Mouse (Mus musculus): ENCODE results near the gene Icos. TPM values are rescaled to one million over a fixed set of nuclear protein-coding genes. Genes with fewer than 3 reads are reported as not detected.

The Icos gene
- total RNA-seq, 2 experiments from 2014 or later = 0.32 to 0.47 TPM

DNA sequence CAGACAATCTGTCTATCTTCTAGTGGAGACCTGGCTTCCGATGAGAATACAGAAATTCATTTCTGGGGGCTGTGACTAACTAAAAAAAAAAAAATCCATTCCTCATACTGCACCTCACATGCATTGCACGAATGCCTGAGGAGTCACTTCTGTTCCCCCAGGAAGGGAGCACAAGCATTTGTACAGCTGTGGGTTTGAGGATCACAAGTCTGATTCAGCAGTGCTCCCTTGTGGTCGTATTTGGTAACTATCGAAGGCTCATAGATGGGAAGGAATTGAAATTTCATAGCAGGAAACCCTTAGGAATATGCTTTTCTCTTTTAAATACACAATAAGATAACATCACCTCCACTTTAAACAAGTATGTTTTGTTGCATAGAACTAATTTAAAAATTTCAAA, 16.6 kb upstream of the Icos start:
- DNase-seq (ENCODE audit: low spot score in 2 of 2) = peak; percentile 65 to 75

DNA sequence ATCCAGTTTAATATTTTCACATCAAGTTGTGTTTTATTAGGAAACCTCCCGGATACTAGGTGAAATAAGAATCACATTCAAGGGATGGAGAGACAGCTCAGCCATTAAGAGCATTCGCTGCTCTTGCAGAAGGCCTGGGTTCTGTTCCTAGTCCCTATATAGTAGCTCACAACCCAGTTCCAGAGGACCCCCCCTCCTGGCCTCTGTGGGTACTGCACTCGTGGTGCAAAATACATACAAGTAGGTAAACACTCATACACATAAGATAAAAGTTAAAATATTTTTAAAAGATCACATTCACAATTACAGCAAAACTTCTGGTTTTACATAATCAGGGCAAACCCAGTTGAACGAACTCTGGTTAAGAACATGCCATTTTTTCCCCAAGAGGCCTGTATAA, 15.6 kb upstream of the Icos start:
- no peak for DNase-seq (ENCODE audit: low spot score in 2 of 2)

GRCm38 (mm10) chr1:60967521-60967920, 10.2 kb upstream of the Icos start:
- DNase-seq (ENCODE audit: low spot score in 2 of 2) = no peak

DNA sequence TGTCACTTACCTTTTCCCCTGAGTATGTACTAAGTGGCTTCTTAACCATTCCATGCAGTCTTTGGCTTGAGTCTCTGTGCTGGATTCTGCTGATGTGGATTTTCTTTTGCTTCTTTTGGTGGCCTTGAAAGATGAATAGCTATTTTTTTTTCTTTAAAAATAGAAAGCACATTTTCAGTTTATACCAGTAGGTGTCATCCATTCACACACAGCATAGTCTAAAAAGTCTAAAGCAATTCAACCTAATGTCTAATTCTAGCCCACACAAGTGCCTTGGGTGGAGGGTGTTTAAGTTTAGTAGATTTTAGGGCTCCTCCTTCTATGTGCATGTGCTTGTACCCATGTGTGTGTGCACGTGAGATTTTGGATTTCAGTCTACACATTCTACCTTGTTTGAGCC, 6.9 kb upstream of the Icos start:
- DNase-seq (ENCODE audit: low spot score in 2 of 2) = no peak

DNA sequence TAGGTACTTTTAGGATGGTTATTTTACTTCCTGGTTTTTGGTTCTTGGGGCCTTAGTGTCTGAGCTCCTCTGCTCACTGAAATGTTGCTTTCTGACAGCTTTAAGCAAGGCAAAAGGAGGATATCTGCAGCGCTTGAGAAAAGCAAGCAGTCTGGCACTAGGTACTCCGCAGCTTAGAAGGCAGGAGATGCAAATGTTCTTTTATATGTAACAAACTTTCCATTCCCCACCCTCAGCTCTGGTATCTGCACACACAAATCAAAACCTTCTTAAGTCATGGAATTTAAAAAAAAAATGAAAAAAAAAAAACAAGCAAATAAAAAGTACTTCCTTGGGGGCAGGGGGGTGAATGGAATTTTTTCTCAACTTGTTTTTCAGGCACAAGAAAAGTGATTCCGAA, 3.5 kb upstream of the Icos start:
- DNase-seq (ENCODE audit: low spot score in 2 of 2) = no peak

DNA sequence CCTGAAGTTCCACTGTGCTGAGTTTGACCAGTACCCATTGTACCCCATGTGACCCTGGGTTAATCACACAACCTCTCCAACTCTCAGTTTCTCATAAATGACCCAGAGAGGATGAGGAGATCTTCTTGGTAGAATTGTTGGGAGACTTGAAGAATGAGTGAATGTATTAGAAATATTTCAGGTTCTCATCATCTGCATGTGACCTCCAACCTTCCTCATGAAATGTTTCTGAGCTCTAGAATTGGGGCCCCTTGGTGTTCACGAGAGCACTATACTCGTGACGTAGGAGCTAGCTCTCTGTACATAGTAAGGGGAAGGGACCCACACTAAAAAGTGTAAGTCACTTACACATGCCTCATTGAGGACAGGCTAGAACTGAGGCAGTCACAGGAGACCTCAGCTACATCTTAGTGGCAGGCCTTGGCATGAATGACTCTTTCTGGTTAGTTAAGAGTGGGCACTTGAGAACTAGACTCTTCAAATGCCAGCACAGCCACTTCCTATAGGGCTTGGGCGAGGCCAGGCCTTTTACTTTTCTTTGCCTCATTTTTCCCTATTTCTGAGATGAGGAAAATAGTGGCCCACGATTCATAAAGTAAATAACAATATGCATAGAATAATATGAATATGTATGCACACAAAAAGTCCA, 2.0 kb upstream of the Icos start:
- DNase-seq (ENCODE audit: low spot score in 2 of 2) = no peak

- DNase-seq (ENCODE audit: low spot score in 2 of 2) = no peak
These were observed 1.6 kb downstream of the Icos start for GRCm38 (mm10) chr1:60979126-60979842.

- DNase-seq (ENCODE audit: low spot score in 2 of 2) = no peak
These were observed 2.1 kb downstream of the Icos start for GRCm38 (mm10) chr1:60979843-60980235.

DNA sequence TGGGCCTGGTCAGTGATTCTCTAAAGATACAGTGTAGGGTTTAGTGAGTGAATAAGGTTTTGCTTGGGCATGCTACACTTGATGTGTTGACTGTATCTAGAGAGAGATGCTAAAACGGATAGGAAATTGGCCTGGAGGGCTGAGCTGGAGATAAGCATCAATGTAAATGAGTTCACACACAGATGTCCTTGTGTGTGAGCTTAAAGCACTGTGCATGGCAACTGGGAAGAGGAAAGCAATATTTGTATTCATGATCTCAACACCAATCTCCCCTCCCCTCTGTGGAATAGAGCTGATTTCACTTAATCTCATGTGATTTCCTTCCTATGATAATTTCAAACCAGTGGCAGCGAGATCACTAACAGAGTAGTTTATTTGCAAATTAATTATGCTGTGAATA, 7.3 kb downstream of the Icos start:
- no peak for DNase-seq (ENCODE audit: low spot score in 2 of 2)

- no peak for DNase-seq (ENCODE audit: low spot score in 2 of 2)
These were observed 8.4 kb downstream of the Icos start for GRCm38 (mm10) chr1:60986141-60986540.

GRCm38 (mm10) chr1:60989086-60989485, 11.4 kb downstream of the Icos start:
- no peak for DNase-seq (ENCODE audit: low spot score in 2 of 2)

DNA sequence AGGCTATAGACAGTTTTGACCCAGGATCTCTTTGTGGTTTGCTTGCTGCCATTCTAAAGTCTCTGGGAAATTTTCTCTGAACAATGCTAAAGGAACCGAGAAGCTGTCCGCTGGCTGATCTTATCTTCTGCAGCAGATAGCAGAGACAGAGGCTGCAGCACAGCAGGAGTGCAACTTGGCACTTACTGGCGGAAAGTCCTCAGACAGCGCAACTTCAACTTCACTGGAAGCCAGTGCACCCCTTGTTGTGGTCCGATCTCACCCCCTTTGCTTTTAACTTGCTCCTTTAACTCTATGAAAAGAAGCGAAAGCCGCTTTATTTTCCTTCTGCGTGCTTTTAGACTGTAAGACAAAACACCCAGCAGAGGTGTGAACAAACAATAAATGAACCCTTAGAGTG, 12.6 kb downstream of the Icos start:
- no peak for DNase-seq (ENCODE audit: low spot score in 2 of 2)

DNA sequence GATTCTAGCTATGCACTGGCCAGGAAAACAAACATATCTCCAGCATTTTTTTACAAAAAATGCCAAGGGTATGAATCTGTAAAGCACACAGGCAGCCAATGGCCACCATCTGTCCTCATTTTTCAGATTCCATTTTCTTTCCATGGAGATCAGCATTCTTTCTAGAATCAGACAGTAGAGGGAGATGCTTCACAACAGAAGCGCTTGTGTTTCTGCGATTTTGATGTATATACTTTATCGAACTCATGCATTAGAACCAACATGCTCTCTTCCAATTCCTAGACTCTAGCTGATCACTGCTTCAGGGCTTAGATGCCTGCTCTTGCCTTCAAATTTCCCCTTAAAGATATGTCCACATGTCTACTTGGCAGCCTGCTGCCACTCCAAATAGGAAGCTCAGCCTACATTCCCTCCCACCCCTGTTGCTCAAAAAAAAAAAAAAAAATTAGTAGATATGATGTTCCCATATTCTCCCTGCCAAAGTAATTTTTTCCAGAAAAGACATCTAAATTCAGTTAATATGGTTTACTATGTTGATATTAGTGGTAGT, 20.4 kb downstream of the Icos start:
- no peak for DNase-seq (ENCODE audit: low spot score in 2 of 2)

- DNase-seq (ENCODE audit: low spot score in 2 of 2) = no peak
These were observed 21.0 kb downstream of the Icos start for GRCm38 (mm10) chr1:60998689-60999088.

DNA sequence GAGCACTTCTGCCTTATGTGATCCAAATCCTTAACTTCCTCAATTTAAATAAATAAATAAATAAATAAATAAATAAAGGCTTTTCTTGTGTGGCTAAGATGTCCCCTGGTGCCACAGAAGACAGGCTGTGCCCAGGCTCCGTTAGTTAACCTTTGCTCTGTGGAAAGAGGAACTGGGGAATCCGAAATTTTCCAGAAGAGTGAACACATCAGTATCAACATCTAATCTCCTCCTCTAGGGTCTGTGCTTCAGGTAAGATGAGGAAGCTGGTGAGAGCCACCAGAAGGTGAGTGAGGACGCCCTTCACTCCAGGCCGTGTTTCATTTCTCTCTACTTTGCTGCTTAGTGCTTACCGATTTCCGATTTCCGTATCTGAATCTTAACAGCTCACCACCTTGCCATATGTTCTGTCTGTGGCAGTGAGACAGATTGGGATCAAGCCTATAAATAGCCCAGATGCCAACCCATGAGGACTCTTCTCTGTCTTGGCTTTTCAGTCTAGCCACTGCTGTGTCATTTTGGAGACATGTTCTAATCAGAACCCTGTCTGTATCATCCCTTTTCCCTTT, 24.1 kb downstream of the Icos start:
- no peak for DNase-seq (ENCODE audit: low spot score in 2 of 2)

DNA sequence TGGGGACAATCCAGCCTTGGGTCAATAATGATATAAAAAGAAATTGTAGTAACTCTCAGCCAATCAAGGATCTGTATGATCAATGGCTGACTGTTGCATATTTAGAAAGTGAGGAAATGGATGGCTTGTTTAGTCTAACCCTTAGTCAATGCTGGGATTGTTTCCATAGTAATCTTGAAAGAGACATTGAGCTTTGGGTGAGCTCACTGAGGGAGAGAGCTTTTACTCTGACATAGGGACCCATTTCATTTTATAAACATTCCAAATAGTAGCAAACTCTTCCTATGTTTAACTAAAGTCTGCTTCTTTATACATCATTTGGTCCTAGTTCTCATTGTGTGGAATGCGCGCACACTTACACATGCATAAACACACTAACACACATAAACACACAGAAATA, 28.5 kb downstream of the Icos start:
- DNase-seq (ENCODE audit: low spot score in 2 of 2) = no peak

GRCm38 (mm10) chr1:61007516-61007915, 29.8 kb downstream of the Icos start:
- no peak for DNase-seq (ENCODE audit: low spot score in 2 of 2)

- no peak for DNase-seq (ENCODE audit: low spot score in 2 of 2)
These were observed 38.9 kb downstream of the Icos start for GRCm38 (mm10) chr1:61016578-61017118.

GRCm38 (mm10) chr1:61026712-61027111, 49.0 kb downstream of the Icos start:
- DNase-seq (ENCODE audit: low spot score in 2 of 2) = no peak

DNA sequence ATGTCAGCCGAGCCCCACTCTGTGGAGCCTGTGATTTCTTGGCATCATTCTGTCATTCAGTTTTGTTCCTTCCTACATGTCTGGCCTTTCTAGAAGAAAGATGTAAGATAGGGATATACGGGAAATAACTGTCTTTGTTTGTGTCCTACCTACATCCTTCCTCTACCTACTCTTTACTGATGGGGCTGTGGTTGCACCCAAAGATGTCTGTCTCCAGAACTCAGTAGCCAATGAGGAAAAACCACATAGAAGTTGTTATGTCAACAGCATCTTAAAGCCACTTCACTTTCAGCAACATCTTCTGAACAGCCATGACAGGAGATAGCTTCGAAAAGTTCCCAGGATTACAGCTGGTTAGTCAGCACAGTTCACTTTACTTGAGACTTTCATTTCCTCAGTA, 49.8 kb downstream of the Icos start:
- DNase-seq (ENCODE audit: low spot score in 2 of 2) = no peak

DNA sequence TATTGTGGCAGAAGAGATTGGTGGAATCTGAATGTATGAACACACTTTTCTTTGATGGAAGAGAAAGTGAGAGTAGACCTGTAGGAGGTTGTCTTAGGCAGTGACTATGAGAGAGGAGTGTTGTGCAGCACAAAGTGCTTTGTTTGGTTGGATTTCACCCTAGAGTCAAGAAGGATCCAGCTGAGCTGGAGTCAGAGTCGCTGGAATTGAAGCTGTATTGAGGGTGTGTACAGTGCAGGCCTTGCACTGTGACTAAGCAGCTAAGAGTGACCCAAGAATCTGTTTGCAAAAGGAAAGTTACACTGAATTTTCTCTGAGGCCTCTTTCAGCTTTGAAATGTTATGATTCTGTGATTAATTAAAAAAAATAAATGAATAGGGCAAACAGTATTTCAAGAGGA, 52.2 kb downstream of the Icos start:
- DNase-seq (ENCODE audit: low spot score in 2 of 2) = no peak

DNA sequence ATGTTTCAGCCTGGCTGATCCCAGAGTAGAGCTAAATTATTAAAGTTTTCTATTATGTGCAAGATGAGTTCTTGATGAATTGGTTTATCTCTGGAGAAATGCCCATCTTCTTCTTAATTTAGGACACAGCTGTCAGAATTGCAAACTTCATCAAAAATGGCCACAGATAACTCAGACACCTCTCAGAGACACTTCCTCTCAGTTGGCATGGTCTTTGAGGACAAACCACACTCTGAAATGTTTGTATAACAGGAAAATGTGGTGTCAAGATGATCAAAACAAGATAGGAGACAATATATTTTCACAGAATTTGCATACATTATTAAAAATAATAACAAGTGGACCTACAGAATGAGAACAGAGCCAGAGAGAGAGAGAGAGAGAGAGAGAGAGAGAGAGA, 52.8 kb downstream of the Icos start:
- DNase-seq (ENCODE audit: low spot score in 2 of 2) = no peak
